Mouse (Mus musculus) ES-E14 (cell line): ENCODE measurements at regions not wholly inside any gene's neighbourhood (a gene's known extent, or its start where the extent isn't known, plus 50 kb on each side); places are given as distances from the start of the nearest gene placed in this dataset.

ENCODE experiments used
- DNase-seq: peaks from one replicate; pipeline ENCODE4 v3.0.0-alpha.2; 2013; ENCODE audit warnings: low read depth, low spot score
- H3K27ac ChIP-seq: 2 replicates; pipeline ENCODE4 v1.5.1; 2012; ENCODE audit warnings: low read depth, mild to moderate bottlenecking, low read length, moderate library complexity, mixed read lengths; ENCODE audit not compliant: poor library complexity, insufficient read depth, severe bottlenecking
- H3K36me3 ChIP-seq: 2 replicates; pipeline ENCODE4 v1.6.1; 2012; ENCODE audit warnings: mild to moderate bottlenecking, low read length, moderate library complexity, mixed read lengths; ENCODE audit not compliant: control insufficient read depth, poor library complexity, insufficient read depth, severe bottlenecking
- H3K4me1 ChIP-seq, 2 experiments: fragments of 150-350 bp in 1 of 2; sonication (generic) in 1 of 2; 2 replicates each; pipeline ENCODE4 v1.6.1; 2012; ENCODE audit warnings: low read length in 2 of 2, mild to moderate bottlenecking in 1 of 2, mixed read lengths in 1 of 2; ENCODE audit not compliant: control insufficient read depth in 2 of 2, insufficient read depth in 2 of 2, poor library complexity in 1 of 2
- H3K4me3 ChIP-seq, 2 experiments: fragments of 150-350 bp in 1 of 2; sonication (generic) in 1 of 2; 2 replicates each; pipeline ENCODE4 v1.5.1; 2012; ENCODE audit warnings: low read length in 2 of 2, low read depth in 1 of 2, mild to moderate bottlenecking in 1 of 2, mixed read lengths in 1 of 2; ENCODE audit not compliant: insufficient read depth in 1 of 2, poor library complexity in 1 of 2, severe bottlenecking in 1 of 2
- H3K9ac ChIP-seq: 2 replicates; pipeline ENCODE4 v1.6.1; 2012; ENCODE audit warnings: low read depth, mild to moderate bottlenecking, low read length, mixed read lengths; ENCODE audit not compliant: poor library complexity, insufficient read depth, severe bottlenecking
- H3K9me3 ChIP-seq: fragments of 150-350 bp; sonication (generic); 2 replicates; pipeline ENCODE4 v1.6.1; 2012; ENCODE audit warnings: low read depth, mild to moderate bottlenecking, low read length; ENCODE audit not compliant: control insufficient read depth, insufficient read depth
- CHD2 ChIP-seq: IDR thresholded peaks from 2 replicates; pipeline ENCODE4 v1.6.1; 2014; ENCODE audit warnings: mild to moderate bottlenecking, low read depth, low read length, inconsistent platforms
- HCFC1 ChIP-seq: IDR thresholded peaks from 2 replicates; pipeline ENCODE4 v1.6.1; 2012; ENCODE audit warnings: low read length, inconsistent platforms, borderline replicate concordance; ENCODE audit not compliant: insufficient read depth
- MAFK ChIP-seq: IDR thresholded peaks from 2 replicates; pipeline ENCODE4 v1.6.1; 2014; ENCODE audit warnings: mild to moderate bottlenecking, low read depth, low read length, inconsistent platforms; ENCODE audit not compliant: insufficient read depth
- ZC3H11A ChIP-seq: IDR thresholded peaks from 2 replicates; pipeline ENCODE4 v1.6.1; 2012; ENCODE audit warnings: low read depth, mild to moderate bottlenecking, inconsistent platforms, low read length, borderline replicate concordance
- ZNF384 ChIP-seq: IDR thresholded peaks from 2 replicates; pipeline ENCODE4 v1.6.1; 2012; ENCODE audit warnings: low read depth, low read length, inconsistent platforms
- in situ Hi-C, 2 experiments: fragments of 600-800 bp; cut with MboI; formaldehyde crosslinking; loops; one replicate each; pipeline ENCODE4 v1.15.1; 2025; ENCODE audit warnings: low sequenced_read_pairs in 2 of 2, inconsistent platforms in 1 of 2; ENCODE audit not compliant: unreplicated experiment in 2 of 2

GRCm38 (mm10) chr4:87422588-87422987, 192.3 kb upstream of the Slc24a2 start:
- Histone ChIP-seq H3K9me3 (no peaks in the 10 kb centered on the region), H3K36me3 (no peaks in the 10 kb centered on the region), H3K4me1 (no peaks in the 10 kb centered on the region), H3K27ac (no peak overlapping the region), H3K9ac (no peak overlapping the region), H3K4me3 (no peak overlapping the region)
- DNase-seq = no peak
- TF ChIP-seq CHD2 (no peak), ZNF384 (no peak), MAFK (no peak), HCFC1 (no peak), ZC3H11A (no peak)
- in situ Hi-C loops = no loop called here

- Histone ChIP-seq H3K9ac (no peak overlapping the region), H3K4me3 (no peak overlapping the region), H3K27ac (no peak overlapping the region), H3K9me3 (no peaks in the 10 kb centered on the region), H3K36me3 (no peaks in the 10 kb centered on the region), H3K4me1 (no peaks in the 10 kb centered on the region)
- DNase-seq = no peak
- TF ChIP-seq ZC3H11A = no peak
- TF ChIP-seq ZNF384 = no peak
- no peak for TF ChIP-seq HCFC1
- TF ChIP-seq MAFK = no peak
- no peak for TF ChIP-seq CHD2
- in situ Hi-C loops = no loop called here
Measured at GRCm38 (mm10) chr4:87403354-87403753, 173.1 kb upstream of the Slc24a2 start.

GRCm38 (mm10) chr4:87402173-87402556, 171.9 kb upstream of the Slc24a2 start:
- Histone ChIP-seq H3K36me3 (no peaks in the 10 kb centered on the region), H3K4me3 (no peak overlapping the region), H3K4me1 (no peaks in the 10 kb centered on the region), H3K27ac (no peak overlapping the region), H3K9ac (no peak overlapping the region), H3K9me3 (no peaks in the 10 kb centered on the region)
- TF ChIP-seq MAFK (no peak), ZNF384 (no peak), HCFC1 (no peak), CHD2 (no peak), ZC3H11A (no peak)
- in situ Hi-C loops = no loop called here
- no peak for DNase-seq

GRCm38 (mm10) chr4:87401316-87402172, 171.3 kb upstream of the Slc24a2 start:
- Histone ChIP-seq H3K27ac (no peak overlapping the region), H3K9me3 (no peaks in the 10 kb centered on the region), H3K4me1 (no peaks in the 10 kb centered on the region), H3K4me3 (no peak overlapping the region), H3K9ac (no peak overlapping the region), H3K36me3 (no peaks in the 10 kb centered on the region)
- in situ Hi-C loops = no loop called here
- no peak for TF ChIP-seq ZC3H11A
- TF ChIP-seq ZNF384 = no peak
- no peak for TF ChIP-seq CHD2
- TF ChIP-seq MAFK = no peak
- no peak for TF ChIP-seq HCFC1
- DNase-seq = no peak

- in situ Hi-C loops = no loop called here
- Histone ChIP-seq H3K4me1 (no peaks in the 10 kb centered on the region), H3K9ac (no peak overlapping the region), H3K27ac (no peak overlapping the region), H3K4me3 (no peak overlapping the region), H3K36me3 (no peaks in the 10 kb centered on the region), H3K9me3 (no peaks in the 10 kb centered on the region)
- DNase-seq = no peak
- TF ChIP-seq MAFK (no peak), CHD2 (no peak), ZNF384 (no peak), HCFC1 (no peak), ZC3H11A (no peak)
Measured at GRCm38 (mm10) chr4:87386835-87387234, 156.6 kb upstream of the Slc24a2 start.
